Mouse (Mus musculus) intestine, embryonic 15.5 days (tissue): Measurements from ENCODE around the gene Mroh3. TPM values are rescaled to one million over a fixed set of nuclear protein-coding genes. Genes with fewer than 3 reads are reported as not detected.

Source experiments
- ATAC-seq: fragments of 200-750 bp; cut with Nextera tagmentation; 2 replicates; pipeline ENCODE4 v1.8.0; 2017; ENCODE audit warnings: moderate TSS enrichment, moderate library complexity
- H3K27ac ChIP-seq: fragments of 300-500 bp; sonication (generic); 2 replicates; pipeline ENCODE4 v1.5.1; 2015; ENCODE audit warnings: mild to moderate bottlenecking, inconsistent platforms
- H3K27me3 ChIP-seq: fragments of 300-500 bp; sonication (generic); replicated peaks from 2 replicates; pipeline ENCODE4 v1.6.1; 2015; ENCODE audit warnings: inconsistent platforms
- H3K36me3 ChIP-seq: fragments of 300-500 bp; sonication (generic); 2 replicates; pipeline ENCODE4 v1.6.1; 2015; ENCODE audit warnings: inconsistent platforms
- H3K4me1 ChIP-seq: fragments of 300-500 bp; sonication (generic); replicated peaks from 2 replicates; pipeline ENCODE4 v1.6.1; 2015; ENCODE audit warnings: inconsistent platforms
- H3K4me2 ChIP-seq: fragments of 300-500 bp; sonication (generic); replicated peaks from 2 replicates; pipeline ENCODE4 v1.6.1; 2015; ENCODE audit warnings: mild to moderate bottlenecking, inconsistent platforms
- H3K4me3 ChIP-seq: fragments of 300-500 bp; sonication (generic); replicated peaks from 2 replicates; pipeline ENCODE4 v1.5.1; 2015; ENCODE audit warnings: inconsistent platforms
- H3K9ac ChIP-seq: fragments of 300-500 bp; sonication (generic); 2 replicates; pipeline ENCODE4 v1.6.1; 2015; ENCODE audit warnings: inconsistent platforms
- H3K9me3 ChIP-seq: fragments of 300-500 bp; sonication (generic); 2 replicates; pipeline ENCODE4 v1.6.1; 2016; ENCODE audit warnings: inconsistent platforms
- WGBS: fragments of 180-500 bp; shearing (Covaris S2); methylation state at CpG from one replicate; pipeline ENCODE4 v1.1.7; 2015; 5-methylcytosine and 5-hydroxymethylcytosine counted together
- polyA plus RNA-seq: library from polyadenylated mRNA; unstranded; fragments of >200 nt; fragmentation: Nextera tagmentation; extraction: Ambion mirVana; gene quantifications from 2 replicates; pipeline ENCODE4 v1.2.1, GENCODE M21; 2015

Gene Mroh3
- polyA plus RNA-seq, 1 experiment from 2014 or later = 0.63 TPM

DNA sequence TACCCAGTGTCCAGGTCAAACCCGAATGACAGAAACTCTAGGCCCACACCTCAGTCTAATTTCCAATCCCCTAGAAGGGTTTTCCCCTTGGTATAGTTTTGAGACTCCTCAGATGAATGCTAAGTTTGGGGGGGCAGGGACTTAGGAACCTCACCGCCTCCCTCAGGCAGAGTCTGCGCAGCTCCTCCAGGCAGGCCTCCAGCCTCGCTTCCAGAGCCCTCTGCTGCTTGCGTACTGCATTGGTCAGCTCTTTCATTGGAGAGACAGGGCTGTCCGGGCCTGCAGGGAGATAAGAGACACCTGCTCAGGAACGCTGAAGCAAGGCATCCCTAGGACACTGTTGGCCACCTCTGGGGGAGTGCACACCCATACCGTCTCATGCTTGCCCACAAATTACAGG, 14.0 kb upstream of the Mroh3 start:
- WGBS = 80% methylated on average over 8 of the region's 8 CpGs

DNA sequence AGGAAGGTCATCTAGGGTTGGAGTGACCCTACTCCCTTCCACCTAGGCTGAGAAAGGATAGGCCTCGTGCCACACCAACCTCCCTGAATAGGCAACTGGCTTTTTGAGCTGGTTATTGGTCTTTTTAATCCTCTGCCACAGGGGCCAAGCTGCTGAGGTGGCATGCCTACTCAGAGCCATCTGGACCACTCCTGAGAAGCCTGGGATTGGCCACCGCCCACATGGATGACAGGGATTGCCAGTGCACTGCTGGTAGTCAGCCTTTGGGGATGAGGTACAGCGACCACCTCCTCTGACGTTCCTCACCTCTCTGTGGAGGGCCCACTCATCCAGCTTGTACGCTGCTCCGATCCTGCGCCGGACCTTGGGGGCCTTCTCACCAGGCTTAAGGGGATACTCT, 13.2 kb upstream of the Mroh3 start:
- no peak for ATAC-seq
- Histone ChIP-seq H3K4me2 (no peak overlapping the region), H3K9ac (no peak overlapping the region), H3K9me3 (no peaks in the 10 kb centered on the region), H3K4me3 (no peak overlapping the region), H3K27ac (no peak overlapping the region), H3K36me3 (peaks cover 18% of the 10 kb centered on the region; the same call in 1 of the 2 replicates), H3K4me1 (peaks cover 47% of the 10 kb centered on the region), H3K27me3 (no peaks in the 10 kb centered on the region)
- WGBS = 96% methylated on average over 8 of the region's 8 CpGs

More for the DNA sequence above, 14.0 kb upstream of the Mroh3 start:
- ATAC-seq = no peak
- Histone ChIP-seq H3K27me3 (no peaks in the 10 kb centered on the region), H3K9me3 (no peaks in the 10 kb centered on the region), H3K27ac (no peak overlapping the region), H3K4me2 (no peak overlapping the region), H3K4me1 (peaks cover 48% of the 10 kb centered on the region), H3K36me3 (peaks cover 18% of the 10 kb centered on the region; the same call in 1 of the 2 replicates), H3K9ac (no peak overlapping the region), H3K4me3 (no peak overlapping the region)

DNA sequence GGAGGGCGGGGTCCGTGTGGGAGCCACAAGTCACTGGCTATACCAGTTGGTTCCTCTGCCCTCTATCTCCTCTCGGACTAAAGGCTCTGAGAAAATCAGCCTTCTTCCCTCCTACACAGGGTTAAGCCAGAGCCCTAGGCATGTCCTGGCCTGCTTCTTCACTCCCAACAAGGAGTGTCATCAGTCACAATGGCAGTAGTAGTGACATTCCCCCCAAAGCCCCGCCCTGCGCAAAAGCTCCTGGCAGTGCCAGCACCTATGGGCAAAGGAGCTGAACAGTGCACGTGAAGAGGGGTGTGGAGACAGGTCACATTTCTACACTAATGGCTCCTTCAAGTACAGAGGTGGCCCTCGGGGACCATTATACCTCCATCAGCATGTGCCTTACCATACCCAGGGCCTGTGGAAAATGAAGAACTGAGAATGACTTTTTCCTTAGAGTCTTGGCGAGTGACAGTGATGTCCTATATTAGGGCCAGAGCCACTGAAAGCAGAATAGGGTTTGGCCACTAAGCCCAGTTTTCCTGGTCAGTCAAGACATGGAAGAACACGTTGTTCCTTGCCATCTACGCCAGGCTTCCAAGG, 11.2 kb upstream of the Mroh3 start:
- peaks cover 21% of the 10 kb centered on the region; the same call in 1 of the 2 replicates for H3K36me3 ChIP-seq
- H3K4me3 ChIP-seq = no peak overlapping the region
- no peak for ATAC-seq
- no peak overlapping the region for H3K4me2 ChIP-seq
- 85% methylated on average over 10 of the region's 10 CpGs for WGBS
- no peaks in the 10 kb centered on the region for H3K9me3 ChIP-seq
- H3K4me1 ChIP-seq = peaks cover 39% of the 10 kb centered on the region
- no peaks in the 10 kb centered on the region for H3K27me3 ChIP-seq
- no peak overlapping the region for H3K9ac ChIP-seq
- 0 out of 2 replicates have a peak overlapping the region, but pooled peaks have one; percentile 51 for H3K27ac ChIP-seq

DNA sequence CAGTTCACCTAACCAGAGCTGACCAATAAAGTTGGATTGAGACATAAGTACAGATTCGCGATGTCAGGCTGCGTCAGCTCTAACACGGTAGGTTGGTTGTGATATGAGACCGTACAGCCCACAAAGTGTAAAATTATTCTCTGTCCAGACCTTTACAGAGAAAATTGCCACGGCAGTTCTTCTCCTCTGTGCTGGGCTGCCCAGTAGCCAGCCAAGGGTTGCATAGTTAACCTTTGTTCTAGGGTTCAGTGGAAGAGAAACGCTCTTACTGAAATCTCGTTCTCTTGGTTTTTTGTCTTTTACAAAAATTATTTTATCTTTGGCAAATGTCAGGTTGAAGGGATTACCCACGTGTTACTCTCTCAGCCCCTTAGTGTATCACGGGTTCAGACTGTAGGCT, 9.8 kb upstream of the Mroh3 start:
- H3K9me3 ChIP-seq = no peaks in the 10 kb centered on the region
- H3K9ac ChIP-seq = no peak overlapping the region
- H3K27ac ChIP-seq = no peak overlapping the region
- no peaks in the 10 kb centered on the region for H3K27me3 ChIP-seq
- peaks cover 24% of the 10 kb centered on the region for H3K4me1 ChIP-seq
- H3K36me3 ChIP-seq = peaks cover 27% of the 10 kb centered on the region; the same call in 1 of the 2 replicates
- ATAC-seq = no peak
- no peak overlapping the region for H3K4me3 ChIP-seq
- WGBS = 71% methylated on average over 10 of the region's 10 CpGs
- no peak overlapping the region for H3K4me2 ChIP-seq

DNA sequence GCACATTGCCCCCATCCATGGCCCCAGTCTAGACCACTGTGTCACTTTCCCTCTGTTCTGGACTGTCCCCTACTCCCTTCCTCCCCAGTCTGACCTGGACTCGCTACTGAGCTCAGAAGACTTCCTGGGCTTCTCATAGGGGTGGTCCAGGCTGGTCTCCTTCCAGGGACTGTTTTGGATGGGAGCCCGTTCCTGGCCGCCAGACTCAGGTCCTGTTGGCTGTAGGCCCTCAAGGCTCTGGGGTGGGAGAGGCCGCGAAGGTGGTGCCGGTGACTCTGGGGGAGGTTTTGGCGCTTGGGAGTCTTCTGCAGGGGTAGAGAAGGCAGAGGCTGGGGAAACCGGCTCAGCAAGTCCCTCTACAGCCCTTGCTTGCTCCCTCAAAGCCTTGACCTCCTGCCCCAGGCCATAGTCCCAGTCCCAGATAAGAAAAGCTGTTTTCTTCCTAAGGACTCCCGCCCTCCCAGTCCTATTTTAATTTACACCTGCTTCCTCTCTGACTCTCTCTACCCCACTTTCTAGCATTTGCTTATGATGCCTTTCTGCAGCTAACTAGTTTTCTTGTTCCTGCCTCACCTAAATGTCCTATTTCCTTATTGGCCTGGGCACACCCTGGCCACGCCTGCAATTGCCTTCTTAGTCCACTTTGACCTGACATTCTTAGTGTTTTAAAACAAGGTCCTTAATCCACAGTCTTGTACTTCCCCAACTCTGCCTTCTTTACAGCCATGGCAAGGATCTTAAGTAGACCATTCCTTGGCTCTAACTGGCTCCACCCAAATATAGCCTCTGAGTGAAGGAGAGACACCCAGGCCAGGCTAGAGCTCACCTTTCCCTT, 7.6 kb upstream of the Mroh3 start:
- Histone ChIP-seq H3K4me1 (peaks cover 17% of the 10 kb centered on the region), H3K27ac (peak overlapping the region; percentile 90), H3K4me2 (peak overlapping the region; percentile 46), H3K27me3 (no peaks in the 10 kb centered on the region), H3K36me3 (peaks cover 30% of the 10 kb centered on the region), H3K4me3 (peak overlapping the region; percentile 12; the same call in 1 of the 2 replicates), H3K9ac (no peak overlapping the region), H3K9me3 (no peaks in the 10 kb centered on the region)
- 52% methylated on average over 10 of the region's 10 CpGs for whole genome bisulfite sequencing
- ATAC-seq = peak; percentile 91

DNA sequence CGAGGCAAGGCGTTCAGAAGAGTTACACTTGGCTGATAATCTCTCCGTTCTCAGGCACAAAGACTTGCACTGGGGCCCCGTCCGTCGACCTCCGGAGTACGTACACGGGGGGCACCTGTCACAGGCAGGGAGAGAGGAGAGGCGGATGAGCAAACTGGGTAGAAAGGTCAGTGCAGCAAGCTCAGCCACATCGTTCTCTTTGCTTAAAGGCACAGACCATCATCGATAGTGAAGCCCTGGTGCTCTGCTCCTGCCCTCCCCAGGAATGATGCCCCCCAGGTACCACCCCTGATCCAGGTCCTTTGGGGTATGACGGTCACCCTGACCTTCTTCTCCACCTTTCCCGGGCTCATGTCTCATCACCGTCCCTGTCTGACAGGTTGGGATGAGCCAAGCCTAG, 1.7 kb upstream of the Mroh3 start:
- 77% methylated on average over 15 of the region's 15 CpGs for WGBS
- no peak overlapping the region for H3K27ac ChIP-seq
- no peak for ATAC-seq
- no peak overlapping the region for H3K9ac ChIP-seq
- H3K36me3 ChIP-seq = peaks cover 21% of the 10 kb centered on the region
- no peaks in the 10 kb centered on the region for H3K9me3 ChIP-seq
- H3K4me3 ChIP-seq = no peak overlapping the region
- no peaks in the 10 kb centered on the region for H3K27me3 ChIP-seq
- H3K4me2 ChIP-seq = no peak overlapping the region
- H3K4me1 ChIP-seq = no peaks in the 10 kb centered on the region

DNA sequence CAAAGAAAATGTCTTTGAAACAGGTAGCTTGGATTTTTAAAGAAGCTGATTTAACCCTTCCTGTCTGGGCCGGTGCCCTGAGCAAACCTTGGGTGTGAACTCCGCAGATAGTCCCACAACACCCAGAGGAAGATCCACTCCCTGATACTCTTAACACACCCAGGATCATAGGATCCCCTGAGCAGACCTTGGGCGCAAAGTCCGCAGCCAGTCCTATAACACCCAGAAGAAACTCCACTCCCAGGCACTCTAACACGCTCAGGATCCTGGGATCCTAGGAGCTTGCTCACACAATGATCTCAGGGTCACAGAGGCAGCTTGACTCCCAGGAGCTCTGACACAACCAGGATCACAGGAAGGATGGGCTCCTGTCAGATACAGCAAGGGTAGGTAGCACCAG, 22.6 kb downstream of the Mroh3 start:
- WGBS = 80% methylated on average over 5 of the region's 5 CpGs
- Histone ChIP-seq H3K9ac (no peak overlapping the region), H3K4me3 (no peak overlapping the region), H3K4me1 (no peaks in the 10 kb centered on the region), H3K27ac (no peak overlapping the region), H3K27me3 (no peaks in the 10 kb centered on the region), H3K36me3 (no peaks in the 10 kb centered on the region), H3K9me3 (no peaks in the 10 kb centered on the region), H3K4me2 (no peak overlapping the region)
- peak; percentile 74 for ATAC-seq

DNA sequence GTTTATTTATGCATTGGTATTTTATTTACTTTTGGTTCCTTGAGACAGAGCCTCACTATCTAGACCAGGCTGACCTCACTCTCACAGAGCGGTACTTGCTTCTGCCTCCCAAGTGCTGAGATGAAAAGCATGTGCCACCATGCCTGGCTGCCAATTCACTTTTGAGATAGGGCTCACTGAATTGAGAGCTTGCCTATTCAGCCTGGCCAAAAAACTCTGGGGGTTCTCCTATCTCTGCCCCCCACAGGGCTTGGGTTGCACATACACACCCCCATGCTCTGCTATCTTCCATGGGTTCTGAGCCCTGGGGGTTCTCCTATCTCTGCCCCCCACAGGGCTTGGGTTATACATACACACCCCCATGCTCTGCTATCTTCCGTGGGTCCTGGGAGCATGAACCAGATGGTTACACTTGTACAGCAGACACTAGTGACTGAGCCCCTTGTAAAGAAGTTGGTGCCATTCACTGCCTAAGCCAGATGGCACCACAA, 33.1 kb downstream of the Mroh3 start:
- no peaks in the 10 kb centered on the region for H3K27me3 ChIP-seq
- no peak overlapping the region for H3K4me2 ChIP-seq
- H3K27ac ChIP-seq = no peak overlapping the region
- 63% methylated on average over 2 of the region's 2 CpGs for WGBS
- no peak overlapping the region for H3K9ac ChIP-seq
- no peak for ATAC-seq
- no peak overlapping the region for H3K4me3 ChIP-seq
- H3K9me3 ChIP-seq = no peaks in the 10 kb centered on the region
- peaks cover 18% of the 10 kb centered on the region for H3K4me1 ChIP-seq
- H3K36me3 ChIP-seq = no peaks in the 10 kb centered on the region

DNA sequence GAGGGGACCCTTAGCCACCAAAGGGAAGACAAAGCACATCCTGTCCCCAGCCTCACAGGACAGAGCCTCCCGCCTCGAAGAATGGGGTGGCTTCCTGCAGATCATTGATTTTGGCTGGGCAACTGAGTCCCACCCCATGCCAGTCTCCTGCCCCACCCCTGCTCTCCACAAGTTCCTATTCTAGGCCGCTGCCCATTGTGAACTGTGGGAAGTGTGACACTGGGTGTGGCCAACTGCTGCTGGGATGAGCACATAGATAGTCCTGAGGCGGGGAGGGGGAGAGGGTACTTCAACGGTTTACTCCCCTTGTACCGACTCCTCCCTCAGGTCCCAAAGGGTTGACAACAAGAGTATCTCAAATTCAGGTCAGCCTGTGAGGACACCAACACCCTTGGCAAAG, 33.9 kb downstream of the Mroh3 start:
- Histone ChIP-seq H3K4me2 (no peak overlapping the region), H3K9ac (no peak overlapping the region), H3K9me3 (no peaks in the 10 kb centered on the region), H3K4me1 (peaks cover 25% of the 10 kb centered on the region), H3K27ac (no peak overlapping the region), H3K27me3 (no peaks in the 10 kb centered on the region), H3K4me3 (no peak overlapping the region), H3K36me3 (no peaks in the 10 kb centered on the region)
- ATAC-seq = no peak
- 53% methylated on average over 6 of the region's 6 CpGs for WGBS

DNA sequence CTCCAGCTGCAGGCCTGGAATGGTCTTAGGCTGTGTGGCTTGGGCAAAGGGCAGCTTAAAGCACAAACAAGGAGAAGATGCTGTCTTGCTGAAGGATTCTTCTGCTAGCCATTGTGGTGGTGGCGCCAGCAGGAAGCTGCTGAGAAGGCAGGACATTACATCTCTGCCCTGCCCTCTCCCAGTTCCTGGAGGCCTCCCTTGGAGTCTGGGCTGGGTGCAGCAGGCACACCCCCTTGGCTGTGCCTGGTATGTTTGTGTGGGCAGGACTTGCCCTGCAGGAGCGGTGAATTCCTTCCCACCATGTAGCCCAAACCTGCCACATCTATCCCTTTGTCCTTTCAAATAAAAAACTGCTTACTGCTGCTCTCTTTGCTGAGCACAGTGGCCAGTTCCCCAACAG, 35.5 kb downstream of the Mroh3 start:
- Histone ChIP-seq H3K27me3 (no peaks in the 10 kb centered on the region), H3K36me3 (no peaks in the 10 kb centered on the region), H3K9ac (no peak overlapping the region), H3K4me1 (peaks cover 38% of the 10 kb centered on the region), H3K27ac (no peak overlapping the region), H3K9me3 (no peaks in the 10 kb centered on the region), H3K4me2 (no peak overlapping the region), H3K4me3 (no peak overlapping the region)
- 83% methylated on average over 2 of the region's 2 CpGs for WGBS
- no peak for ATAC-seq

DNA sequence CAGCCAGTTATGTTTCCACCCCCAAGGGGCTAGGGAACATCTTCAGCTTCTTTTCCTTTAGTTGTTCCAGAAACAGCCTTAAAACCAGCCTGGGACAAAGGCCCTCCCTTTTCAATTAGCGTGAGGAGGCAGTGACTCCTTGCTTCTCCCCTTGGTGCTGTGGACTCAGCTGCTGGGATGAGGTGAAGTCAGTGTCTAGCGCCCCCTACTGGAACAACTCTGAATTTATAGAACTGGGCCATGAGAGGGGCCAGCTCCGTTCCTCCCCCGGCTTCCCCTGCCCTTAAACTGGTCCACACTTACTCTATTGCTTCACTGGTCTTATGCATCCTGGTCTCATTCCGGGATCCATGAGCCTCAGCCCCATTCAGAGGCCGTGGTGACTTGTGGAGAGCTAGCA, 37.4 kb downstream of the Mroh3 start:
- H3K4me3 ChIP-seq = no peak overlapping the region
- H3K27ac ChIP-seq = 0 out of 2 replicates have a peak overlapping the region, but pooled peaks have one; percentile 79
- H3K9ac ChIP-seq = no peak overlapping the region
- no peaks in the 10 kb centered on the region for H3K27me3 ChIP-seq
- 37% methylated on average over 6 of the region's 6 CpGs for WGBS
- no peaks in the 10 kb centered on the region for H3K9me3 ChIP-seq
- H3K4me1 ChIP-seq = peaks cover 40% of the 10 kb centered on the region
- ATAC-seq = no peak
- H3K4me2 ChIP-seq = no peak overlapping the region
- peaks cover 4% of the 10 kb centered on the region for H3K36me3 ChIP-seq

DNA sequence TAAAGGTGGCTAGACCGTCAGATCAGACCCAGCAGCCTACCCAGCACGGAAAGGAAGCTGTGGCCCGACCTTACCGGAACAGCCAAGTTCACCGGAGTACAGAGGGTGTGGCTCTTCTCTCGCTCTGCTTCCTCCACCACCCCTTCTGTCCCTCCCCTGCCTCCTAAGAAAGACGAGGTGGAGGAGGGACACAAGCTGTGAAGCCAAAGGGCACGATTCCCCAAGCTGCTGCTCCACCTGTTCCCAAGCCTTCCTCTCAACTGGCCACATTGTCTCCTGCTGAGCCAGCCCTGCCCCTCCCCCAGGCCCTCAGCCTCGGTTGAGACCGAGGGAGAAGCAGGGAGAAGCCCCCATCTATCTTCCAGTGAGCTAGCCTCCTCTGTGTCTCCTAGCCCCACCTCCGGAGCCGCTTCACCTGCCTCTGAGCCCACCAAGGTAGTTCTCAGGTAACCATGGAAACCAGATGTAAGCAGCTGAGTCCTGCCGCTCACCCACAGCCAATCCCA, 38.5 kb downstream of the Mroh3 start:
- peak; percentile 74 for ATAC-seq
- no peaks in the 10 kb centered on the region for H3K27me3 ChIP-seq
- H3K4me1 ChIP-seq = peaks cover 40% of the 10 kb centered on the region
- H3K9me3 ChIP-seq = no peaks in the 10 kb centered on the region
- peaks cover 4% of the 10 kb centered on the region for H3K36me3 ChIP-seq
- H3K27ac ChIP-seq = peak overlapping the region; percentile 79
- H3K4me3 ChIP-seq = 0 out of 2 replicates have a peak overlapping the region, but pooled peaks have one; percentile 2
- 13% methylated on average over 13 of the region's 13 CpGs for WGBS
- no peak overlapping the region for H3K9ac ChIP-seq
- H3K4me2 ChIP-seq = peak overlapping the region; percentile 43
